Mouse (Mus musculus) c-Kit-negative CD71-positive TER-119-positive erythroid progenitor cells, embryonic 14.5 days (primary cell): ENCODE data around the gene Rab24.
A peak's percentile ranks its signal among the peaks of the same experiment; 100 is the strongest.

Source experiments
- DNase-seq: peaks from one replicate; pipeline ENCODE4 v3.0.0-alpha.2; 2013; ENCODE audit warnings: low read depth, low spot score

Gene Rab24

DNA sequence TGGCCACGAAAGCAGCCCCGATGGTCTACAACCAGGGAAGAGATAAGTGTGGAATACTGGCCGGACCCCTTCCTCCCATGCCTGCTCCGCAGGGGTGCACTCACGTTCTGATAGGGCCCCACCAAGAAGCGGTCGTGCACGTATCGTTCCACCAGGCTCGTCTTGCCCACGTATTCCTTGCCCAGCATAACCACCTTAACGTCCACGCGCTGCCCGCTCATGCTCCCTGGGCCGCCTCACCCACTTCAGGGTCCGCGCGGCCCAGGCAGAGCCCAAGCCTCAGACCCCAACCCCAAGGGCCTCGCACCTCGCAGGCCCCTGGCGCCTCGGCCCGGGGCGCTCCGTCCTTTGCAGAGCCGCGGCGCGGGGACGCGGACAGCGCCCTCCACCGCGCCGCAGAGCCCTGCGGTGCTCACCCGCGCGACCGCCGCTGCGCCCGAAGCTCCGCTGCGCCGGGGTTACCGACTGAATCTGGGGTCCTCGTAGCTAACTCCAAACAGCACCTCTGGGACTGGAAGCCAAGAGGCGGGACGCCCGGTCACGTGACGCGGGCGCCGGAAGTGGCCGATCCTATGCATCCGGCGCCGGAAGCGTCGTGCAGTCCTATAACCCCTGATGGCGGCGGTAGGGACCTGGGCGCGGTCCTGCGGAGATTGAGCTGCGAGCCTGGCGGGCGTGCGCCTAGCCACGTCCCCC, at the start of gene Rab24:
Gene Rab24 (minus strand): TSS at position 513 of the 696 bp plus-strand sequence.
- peak; percentile 81 for DNase-seq

- DNase-seq, result no peak
These were observed 49.4 kb upstream of the Rab24 start for GRCm38 (mm10) chr13:55371007-55371681.

- DNase-seq, result no peak
These were observed 48.5 kb upstream of the Rab24 start for GRCm38 (mm10) chr13:55370234-55370633.

- DNase-seq, result peak; percentile 34
These were observed 47.9 kb upstream of the Rab24 start, which contains the start of gene Rgs14 for GRCm38 (mm10) chr13:55369531-55370114. Rgs14 (plus strand) TSS chr13:55369732.

DNA sequence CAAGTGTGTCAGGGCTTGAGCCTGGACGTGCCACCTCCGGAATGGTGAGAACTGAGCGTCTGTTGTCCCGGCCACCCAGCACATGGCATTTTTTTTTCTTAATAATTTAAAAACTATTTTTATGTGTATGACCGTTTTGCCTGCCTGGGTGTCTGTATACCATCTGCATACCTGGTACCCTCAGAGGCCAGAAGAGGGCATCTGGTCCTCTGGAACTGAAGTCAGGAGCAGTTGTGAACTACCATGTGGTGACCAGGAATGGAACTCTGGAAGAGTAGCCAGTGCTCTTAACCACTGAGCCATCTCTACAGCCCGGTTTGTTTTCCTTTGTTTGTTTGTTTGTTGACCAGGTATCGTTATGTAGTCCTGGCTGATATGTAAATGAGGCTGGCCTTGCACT, 46.7 kb upstream of the Rab24 start:
- no peak for DNase-seq

GRCm38 (mm10) chr13:55362453-55363060, 40.8 kb upstream of the Rab24 start, which contains the start of gene Lman2:
Lman2 (minus strand) TSS chr13:55362783.
- peak; percentile 93 for DNase-seq

GRCm38 (mm10) chr13:55361974-55362452, 40.3 kb upstream of the Rab24 start:
- DNase-seq, result no peak

DNA sequence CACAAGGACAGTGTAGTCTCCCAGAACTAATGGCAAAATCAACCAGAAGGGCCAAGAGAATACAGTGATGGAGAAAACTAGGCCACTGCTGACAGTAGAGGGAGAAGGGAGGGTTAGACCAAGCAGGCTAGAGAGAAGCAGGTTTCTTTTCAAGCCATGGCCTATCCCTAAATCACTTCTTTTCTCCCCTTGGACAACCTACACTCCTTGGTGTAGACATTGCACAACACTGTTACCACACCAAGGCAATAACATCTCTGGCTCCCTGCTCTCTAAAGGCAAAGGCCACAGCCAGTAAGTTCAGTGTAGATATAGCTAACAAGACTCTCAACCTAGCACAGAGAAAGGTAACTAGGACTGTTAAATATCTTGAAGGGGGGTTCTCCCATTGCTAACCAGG, 39.4 kb upstream of the Rab24 start:
- DNase-seq, result no peak

DNA sequence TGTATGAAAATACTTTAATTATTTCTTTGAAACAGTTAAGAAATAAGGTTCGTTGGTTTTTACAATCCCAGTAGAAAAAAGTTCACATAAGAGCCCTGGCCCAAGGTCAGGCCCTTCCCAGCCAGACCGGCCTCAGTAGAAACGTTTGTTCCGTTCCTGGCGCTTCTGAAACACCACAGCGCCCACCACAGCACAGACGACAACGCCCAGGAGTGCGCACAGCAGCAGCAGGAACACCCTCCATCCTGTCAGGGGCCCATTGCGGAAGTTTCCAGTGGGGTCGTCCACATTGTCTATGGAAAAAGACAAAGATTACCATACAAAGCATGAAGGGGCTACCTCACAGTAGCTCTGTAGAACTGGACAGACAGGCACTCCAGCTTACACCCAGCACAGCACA, 25.0 kb upstream of the Rab24 start:
- DNase-seq, result no peak

GRCm38 (mm10) chr13:55344286-55344685, 22.5 kb upstream of the Rab24 start:
- DNase-seq, result no peak

- DNase-seq, result no peak
These were observed 20.7 kb upstream of the Rab24 start for GRCm38 (mm10) chr13:55342469-55342868.

GRCm38 (mm10) chr13:55339259-55339658, 17.5 kb upstream of the Rab24 start:
- DNase-seq, result no peak

DNA sequence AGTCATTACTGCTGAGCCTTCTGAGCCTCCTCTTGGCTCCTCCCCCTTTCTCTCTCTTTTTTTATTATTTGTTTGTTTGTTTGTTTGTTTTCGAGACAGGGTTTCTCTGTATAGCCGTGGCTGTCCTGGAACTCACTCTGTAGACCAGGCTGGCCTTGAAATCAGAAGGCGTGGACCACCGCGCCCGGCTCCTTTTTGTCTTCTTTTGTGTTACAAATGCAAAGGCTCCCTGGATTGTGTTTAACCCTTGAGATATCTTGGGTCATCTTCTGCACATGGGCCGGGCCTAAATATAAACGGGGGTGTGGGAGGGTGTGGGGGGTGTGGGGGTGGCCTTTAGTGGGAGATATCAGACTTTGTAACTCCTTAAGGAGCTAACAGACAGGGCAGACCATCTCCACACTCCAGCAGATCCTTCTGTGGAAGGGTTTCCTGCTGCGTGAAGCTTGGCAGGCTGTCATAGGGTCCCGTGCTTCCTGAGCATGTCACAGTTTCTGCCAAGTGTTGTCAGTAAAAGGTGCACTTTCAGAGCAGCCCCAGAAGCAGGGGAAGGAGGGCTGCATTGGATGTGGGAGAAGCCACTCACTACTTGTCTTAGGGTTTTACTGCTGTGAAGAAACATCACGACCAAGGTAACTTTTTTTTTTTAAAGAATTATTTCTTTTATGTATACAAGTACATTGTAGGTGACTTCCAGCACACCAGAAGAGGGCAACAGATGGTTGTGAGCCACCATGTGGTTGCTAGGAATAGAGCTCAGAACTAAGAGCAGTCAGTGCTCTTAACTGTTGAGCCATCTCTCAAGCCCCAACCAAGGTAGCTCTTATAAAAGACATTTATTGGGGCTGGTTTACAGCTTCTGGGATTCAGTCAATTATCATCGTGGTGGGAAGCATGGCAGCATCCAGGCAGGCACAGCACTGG, 16.6 kb upstream of the Rab24 start:
- no peak for DNase-seq

DNA sequence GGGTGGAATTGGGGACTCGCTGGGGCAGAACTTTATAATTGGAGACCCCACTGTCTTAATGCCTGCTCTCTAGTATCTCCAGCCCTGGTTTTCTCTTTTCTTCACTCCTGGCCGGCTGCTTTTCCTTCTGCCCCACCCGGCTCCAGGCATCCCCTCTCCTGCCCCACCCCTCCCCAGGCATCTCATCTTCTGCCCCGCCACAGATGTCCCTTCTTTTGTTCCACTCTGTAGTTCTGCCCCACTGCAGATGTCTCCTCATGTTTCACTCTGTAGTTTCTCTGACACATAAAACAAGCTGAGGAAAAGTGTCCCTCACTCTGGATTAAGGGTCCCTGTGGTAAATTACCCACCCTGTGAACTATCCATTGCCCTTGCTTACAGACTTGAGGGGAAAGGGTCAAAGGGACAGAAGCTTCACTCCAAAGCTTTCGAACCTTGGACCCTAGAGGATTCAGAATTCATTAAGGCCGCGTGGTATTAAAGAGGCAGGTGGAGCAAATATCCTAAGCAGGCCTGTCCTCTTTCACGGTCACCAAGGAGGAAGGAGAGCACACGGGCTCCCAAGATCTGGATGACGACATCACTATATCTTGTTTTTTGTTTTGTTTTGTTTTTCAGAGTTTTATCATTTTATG, 15.7 kb upstream of the Rab24 start:
- no peak for DNase-seq

GRCm38 (mm10) chr13:55335701-55336100, 14.0 kb upstream of the Rab24 start:
- DNase-seq, result no peak

- no peak for DNase-seq
These were observed 10.6 kb upstream of the Rab24 start for GRCm38 (mm10) chr13:55332331-55332730.

GRCm38 (mm10) chr13:55330567-55331400, 9.0 kb upstream of the Rab24 start:
- no peak for DNase-seq

DNA sequence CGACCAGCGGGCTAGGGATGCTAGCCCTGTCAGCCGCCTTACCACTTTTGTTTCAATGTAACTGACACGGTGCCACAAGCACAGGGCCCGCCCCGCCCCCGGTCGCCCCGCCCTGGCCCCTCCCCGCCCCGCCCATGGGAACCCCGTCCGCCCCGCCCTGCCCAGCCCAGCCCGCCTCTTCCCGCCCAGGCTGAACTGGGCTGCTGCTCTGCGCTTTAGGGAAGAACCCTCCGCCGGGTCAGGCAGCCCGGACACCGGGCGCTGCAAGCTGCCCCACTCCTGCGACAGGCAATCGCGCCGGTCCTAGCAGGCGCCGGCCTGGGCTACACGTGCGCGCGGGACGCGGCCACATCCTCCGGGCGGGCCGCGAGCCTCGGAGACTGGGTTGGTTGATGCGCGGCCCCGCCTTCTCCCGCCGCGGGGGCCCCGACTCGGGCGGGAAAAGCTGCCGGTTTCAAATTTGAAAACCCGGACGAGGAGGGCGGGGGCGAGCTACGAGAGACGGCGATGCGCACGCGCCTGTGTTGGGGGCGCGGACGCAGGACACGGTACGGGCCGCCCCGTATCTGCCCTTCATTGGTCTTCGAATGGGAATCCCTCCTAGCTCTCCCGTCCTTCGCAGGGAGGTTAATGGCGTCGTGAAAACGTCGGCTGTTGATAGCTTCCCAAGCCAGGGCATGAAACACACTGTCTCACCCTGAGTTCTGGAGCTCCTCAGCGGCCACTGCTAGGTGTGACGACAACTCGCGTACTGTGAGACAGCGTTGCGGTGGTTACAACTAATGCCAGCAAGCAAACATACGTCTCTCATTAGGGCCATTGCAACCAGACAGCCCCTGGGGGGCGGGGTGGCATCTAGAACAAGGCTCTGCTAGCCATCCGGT, 8.2 kb upstream of the Rab24 start, which contains the start of gene Mxd3:
Gene Mxd3 (minus strand): TSS at position 141 of the 884 bp plus-strand sequence.
- DNase-seq, result peak; percentile 81
